Mouse (Mus musculus): ENCODE results near the gene Etl4.

Etl4 gene

DNA sequence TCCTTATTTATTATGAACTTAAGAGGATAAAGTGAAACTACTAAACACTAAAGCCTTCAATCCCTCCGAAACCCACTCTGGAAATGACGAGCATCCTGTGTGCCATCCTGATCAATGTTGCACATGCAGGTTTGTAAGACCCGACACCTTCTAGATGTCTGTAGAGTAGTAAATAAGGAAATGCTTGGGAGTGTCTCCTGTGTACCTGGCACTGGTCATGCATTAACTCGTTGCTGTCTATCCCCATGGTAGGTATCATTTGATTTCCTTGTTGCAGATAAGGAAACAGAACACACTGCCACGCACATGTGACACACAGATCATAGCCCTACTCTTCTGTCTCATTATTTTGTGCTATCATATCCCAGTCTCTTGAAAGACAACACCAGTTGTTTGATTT is 851.7 kb downstream of the Etl4 start:
- no peak for ATAC-seq (ENCODE audit: low TSS enrichment)

DNA sequence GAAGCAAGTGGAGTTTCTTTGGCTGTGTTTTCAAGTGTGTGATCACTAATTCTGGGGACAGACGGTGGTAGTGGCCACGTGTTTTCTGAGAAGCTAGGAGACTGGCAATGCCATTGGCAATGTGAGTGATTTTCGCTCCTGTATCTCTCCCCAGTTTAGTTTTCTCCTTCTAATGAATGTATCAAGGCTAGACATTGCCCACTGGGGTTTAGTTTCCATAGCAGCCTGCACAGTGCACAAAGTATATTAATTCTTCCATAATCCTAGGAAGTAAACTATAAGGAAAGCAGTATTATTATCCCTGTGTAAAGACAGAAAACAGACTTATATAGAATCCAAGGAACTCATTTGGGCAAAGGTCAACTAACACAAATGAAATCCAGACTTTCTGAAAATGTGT is 852.2 kb downstream of the Etl4 start:
- no peak for ATAC-seq (ENCODE audit: low TSS enrichment)

DNA sequence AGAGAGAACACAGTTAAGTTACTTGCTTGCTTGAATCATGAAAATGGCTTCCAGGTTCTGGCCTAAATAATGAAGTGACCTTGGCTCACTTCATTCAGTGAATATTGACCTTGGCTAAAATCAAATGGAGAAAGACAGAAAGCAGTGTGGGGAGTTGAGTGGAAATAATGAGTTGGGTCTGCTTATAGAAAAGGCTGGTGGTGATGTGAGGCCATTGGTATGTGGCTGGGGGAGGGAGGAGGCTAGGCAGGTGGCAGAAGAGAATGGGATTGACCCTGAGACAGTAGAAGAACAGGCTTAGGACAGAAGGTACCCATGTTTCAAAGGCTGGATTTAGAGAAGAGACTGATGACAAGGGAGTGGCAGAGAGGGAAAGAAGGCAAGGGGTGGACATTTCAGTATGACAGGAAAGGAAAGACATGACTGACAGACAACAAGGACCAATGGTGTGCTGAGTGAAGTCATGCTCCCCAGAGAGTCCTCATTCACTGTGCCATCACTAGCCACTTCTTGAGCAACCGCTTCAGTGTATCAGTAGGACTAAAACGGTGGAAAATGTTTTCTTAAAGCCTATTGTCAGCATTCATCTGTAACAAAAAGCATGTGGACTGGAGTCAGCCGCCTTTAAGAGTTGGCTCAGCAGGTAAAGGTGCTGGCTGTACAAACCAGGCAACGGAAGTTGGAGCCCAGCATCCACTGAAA is 854.1 kb downstream of the Etl4 start:
- no peak for ATAC-seq (ENCODE audit: low TSS enrichment)

DNA sequence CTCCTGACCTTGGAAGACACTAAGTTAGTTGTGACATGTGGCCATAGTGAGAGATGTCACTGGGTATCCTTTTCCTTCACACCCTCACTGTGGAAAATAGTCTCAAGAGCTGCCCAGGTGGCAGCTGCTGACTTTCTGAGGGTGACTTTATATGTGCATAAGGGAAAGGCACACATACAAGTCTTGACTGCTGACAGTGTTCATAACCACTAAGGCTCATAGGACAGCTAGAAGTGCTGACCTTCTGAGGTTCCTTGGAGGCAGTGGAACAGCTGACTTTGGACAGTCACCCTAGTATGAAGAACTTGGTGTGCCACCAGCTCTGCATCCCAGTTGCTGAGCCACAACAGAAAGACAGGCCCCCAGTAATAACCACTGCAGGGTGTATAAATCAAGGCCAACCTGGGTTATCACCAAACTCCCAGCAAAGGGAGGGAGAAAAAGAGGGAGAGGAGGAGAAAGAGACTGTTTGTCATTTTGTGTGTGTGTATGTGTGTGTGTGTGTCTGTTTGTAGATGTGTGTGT is 855.0 kb downstream of the Etl4 start:
- ATAC-seq (ENCODE audit: low TSS enrichment) = no peak

DNA sequence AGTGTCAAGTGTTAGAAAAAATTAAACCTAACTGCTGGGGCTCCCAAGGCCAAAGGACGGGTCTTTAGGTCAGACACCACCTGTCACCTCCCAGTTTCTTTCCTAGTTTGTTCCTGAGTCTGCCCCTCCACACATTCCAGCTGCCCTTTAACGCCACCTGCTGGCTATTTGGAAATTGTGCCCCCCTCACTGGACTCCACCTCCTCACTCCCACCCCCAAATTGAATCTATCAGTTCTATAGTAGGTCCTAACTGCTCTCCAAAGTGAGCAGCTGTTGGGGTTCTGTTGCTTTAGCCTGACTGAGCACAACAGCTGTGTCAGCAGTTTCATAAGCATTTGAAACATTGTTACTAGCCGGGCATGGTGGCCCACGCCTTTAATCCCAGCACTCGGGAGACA is 859.1 kb downstream of the Etl4 start:
- ATAC-seq (ENCODE audit: low TSS enrichment) = no peak

DNA sequence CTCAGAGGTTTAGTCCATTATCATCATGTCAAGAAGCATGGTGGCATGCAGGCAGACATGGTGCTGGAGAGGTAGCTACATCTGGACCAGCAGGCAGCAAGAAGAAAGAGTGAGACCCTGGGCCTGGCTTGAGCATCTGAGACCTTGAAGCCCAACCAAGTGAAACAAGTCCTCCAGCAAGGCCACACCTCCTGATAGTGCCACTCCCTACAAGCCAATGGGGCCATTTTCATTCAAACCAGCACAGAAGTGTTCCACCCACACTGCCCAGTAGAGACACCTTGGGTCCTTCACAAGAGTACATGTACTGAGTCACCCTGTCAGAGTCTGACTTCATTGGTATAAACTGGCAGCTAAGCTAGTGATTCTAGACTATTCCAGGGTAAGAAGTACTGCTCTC is 860.6 kb downstream of the Etl4 start:
- no peak for ATAC-seq (ENCODE audit: low TSS enrichment)

DNA sequence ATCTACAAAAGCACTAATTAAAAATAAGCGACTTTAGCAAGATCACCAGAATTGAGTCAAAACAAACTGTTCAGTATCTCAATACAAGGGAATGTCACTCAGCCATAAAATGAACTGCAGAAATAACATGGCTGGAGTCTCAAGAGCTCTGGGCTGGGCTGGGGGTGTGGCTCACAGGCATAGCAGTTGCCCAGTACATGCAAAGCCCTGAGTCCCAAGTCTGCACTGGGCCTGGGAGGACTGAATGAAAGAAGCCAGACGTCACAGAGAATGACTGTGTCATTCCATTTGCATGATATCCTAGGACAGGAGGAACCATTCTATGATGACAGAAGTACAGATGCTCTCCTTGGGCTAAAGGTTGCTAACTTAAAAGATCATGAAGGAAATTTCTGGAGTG is 864.9 kb downstream of the Etl4 start:
- ATAC-seq (ENCODE audit: low TSS enrichment) = no peak

DNA sequence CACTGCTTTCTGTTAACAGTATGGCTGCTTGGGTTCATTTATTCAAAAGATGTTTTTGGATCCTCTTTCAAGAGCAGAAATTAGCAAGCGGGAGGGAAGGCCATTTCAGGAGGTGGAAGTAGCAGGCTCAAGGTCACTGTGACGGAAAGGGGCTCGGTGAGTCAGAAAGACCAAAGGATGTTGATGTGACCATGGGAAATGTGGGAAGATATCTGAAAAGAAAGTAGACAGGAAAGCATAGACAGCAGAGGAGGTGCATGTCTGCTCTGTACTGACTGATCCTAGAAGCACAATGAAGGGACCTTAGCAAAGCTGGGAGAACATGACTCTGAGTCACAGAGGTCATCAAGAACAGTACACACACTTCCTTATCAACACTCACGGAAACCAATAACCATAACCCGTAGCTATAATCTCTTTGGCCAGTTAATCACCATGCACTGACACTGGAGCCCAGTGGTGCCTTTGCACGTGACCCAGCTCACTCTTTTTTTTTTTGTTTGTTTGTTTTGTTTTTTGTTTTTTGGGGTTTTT is 866.7 kb downstream of the Etl4 start:
- no peak for ATAC-seq (ENCODE audit: low TSS enrichment)

DNA sequence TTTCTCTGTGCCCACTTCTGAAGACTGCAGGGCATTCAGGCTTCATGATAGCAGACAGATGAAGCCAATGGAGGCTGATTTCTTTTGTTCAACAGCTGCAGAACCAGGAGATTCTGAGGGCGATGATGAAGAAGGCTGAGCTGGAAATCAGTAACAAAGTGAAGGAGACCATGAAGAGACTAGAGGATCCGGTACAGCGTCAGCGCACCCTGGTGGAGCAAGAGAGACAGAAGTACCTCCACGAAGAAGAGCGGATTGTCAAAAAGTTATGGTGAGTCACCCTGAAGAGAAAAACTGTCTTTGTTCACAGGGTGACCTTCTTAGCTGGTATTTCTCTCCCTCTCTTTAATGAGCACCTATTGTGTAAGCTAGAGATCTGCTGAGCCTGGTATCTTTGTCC is 868.4 kb downstream of the Etl4 start:
- peak; percentile 53; the same call in 1 of the 2 replicates for ATAC-seq (ENCODE audit: low TSS enrichment)

DNA sequence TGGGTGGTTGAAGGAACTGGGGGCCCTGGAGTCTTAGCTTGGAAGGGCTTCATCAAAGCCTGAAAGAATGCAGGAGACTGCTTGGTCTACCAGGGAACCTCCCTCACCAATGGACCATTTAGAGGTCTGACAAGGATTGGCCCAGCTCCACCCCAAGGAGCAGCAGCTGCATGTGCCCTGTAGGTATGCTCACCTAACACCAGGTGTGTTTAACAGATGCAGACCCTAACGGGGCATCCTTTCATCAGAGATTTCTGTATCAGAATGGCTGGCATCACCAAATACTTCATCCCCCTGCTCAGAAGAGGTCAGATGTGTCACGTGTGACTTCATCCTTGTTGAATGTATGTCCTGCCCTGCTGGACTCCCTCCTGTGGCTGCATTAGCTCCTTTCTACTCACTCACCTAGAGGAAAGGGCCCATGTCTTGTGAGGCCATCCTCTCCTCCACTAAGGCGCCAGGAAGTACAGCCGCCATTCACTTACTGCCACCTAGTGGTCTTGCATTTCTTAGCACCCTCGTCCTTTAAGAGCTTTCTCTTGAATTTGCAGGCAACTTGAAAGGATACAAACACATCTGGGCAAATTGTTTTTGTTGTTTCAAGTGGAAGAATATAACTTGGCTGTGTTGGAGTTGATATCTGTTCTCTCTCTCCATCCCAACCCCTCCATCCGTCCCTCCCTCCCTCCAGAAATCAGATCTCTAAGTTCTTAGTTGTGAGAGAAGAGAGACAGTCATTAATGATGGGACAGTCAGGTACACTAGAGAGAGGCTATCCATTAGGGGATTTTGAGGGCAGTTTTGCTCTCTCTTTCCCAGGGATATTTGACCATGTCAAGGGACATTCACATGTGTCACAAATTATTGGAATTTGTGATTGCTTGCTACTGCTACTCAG is 870.2 kb downstream of the Etl4 start:
- peak; percentile 85 for ATAC-seq (ENCODE audit: low TSS enrichment)

DNA sequence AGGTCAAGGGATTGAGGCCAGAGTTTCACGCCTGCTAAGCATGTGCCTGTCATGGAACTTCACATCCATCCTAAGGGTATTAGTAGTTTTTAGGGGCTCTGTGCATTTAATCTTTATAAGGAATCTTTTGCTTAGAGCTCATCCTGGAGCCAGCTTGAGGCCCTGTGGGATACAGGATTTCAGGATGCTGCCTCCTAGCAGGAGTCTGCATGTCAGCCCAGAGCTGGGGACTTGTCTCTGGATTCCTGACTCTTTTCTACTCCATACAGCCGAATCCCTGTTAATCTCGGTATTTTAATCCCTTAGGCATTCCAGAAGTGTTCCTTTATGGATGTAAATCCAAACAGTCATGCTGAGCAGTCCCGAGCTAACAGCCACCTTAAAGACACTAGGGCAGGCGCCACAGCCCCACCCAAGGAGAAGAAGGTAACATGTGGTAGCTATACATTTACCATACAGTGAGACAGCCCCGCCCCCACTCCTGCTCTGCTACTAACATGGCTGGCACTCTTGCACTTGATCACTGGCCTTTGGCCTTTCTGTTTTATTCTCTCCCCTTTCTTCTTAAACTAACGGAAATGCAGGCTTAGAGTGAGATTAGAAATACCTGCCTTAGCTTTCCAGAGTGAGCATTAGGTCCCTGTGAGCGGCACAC is 891.8 kb downstream of the Etl4 start:
- no peak for ATAC-seq (ENCODE audit: low TSS enrichment)

DNA sequence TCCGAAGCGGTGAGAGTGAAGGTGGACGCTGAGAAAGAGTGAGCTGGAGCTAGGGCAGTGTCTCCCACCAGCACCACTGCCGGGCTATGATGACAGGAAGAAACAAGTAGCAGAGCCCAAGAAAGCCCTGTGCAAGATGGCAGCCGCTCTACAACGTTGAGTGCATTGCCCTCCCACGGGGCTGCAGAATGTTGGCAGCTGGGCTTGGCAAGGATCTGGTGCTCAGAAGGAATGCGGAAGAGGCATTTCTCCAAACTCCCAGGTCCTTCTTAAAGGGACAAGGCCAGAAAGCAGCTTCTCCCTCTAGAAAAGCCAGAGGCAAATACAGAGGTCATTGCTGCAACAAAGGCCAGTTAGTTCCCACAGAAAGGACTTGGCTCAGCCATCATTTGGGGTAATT is 901.9 kb downstream of the Etl4 start:
- ATAC-seq (ENCODE audit: low TSS enrichment) = peak; percentile 62

DNA sequence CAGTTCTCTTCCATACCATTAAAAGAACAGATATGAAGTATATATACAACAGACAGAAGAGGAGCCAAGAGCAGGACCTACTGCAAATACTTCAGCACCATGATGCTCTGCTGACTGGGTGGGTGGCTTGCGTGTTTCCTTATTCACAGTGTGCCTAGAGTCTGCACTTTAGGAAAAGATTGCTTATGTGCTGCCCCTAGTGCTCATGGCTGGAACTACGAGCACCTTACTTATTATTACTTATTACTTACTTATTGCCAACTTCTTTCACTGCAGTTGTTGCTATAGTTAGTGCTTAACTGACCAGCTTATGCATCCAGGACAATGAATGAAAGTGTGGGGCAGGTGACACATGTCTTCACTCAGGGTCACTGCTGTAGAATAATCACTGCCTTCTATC is 904.4 kb downstream of the Etl4 start:
- no peak for ATAC-seq (ENCODE audit: low TSS enrichment)

DNA sequence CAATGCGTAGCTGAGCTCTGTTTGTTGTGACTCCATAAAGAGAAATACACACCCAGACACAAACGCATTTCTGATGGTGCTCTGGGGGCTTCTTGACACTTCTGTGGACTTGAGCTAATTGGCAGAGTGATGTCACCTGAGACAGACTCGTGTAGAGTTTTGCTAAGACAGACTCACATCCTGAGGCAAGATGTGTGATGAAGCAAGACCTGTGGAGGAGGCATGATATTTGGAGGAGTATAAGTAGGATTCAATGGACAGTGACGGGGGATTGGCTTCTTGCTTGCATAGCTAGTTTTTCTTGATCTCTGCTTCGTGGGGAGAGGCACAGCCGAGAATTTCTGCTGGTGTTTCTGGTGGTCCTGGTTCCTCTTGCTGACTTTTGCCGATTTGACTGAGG is 908.6 kb downstream of the Etl4 start:
- no peak for ATAC-seq (ENCODE audit: low TSS enrichment)

DNA sequence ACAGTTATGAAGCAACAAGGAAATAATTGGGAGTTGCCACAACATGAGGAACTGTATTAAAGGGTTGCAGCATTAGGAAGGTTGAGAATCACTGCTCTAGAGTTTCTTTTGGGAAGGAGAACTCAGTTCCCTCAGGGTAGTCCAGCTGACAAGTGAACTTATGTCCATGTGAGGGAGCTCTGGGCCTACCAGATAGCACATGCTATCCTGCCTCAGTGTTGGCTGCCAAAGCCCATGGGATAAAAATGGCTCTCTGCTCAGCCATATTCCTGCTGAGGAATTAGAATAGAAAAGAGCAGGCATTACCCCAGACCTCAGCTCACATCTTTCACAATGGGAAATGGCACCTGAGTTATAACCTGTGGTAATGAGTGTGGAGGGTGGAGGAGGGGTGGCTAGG is 916.7 kb downstream of the Etl4 start:
- ATAC-seq (ENCODE audit: low TSS enrichment) = 0 out of 2 replicates have a peak, but pooled peaks have one; percentile 55

DNA sequence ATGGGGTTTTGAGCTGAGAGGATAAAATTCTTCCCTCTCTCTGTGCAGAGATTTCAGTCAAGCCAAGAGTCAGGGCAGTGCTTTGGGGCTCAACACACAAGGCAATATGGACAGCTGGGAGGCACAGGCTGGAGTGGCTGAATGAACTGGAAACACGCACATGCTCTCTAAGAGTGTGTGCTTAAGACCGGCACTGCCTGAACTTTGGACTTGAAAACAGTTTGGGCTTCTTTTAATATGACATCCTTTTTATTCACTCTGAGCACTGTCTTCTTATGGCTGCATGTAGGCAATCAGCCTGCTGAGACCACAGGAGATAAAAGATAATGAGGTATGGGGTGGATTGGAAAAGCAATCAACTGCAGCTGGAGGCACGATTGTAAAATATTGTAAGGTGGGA is 921.3 kb downstream of the Etl4 start:
- ATAC-seq (ENCODE audit: low TSS enrichment) = no peak

DNA sequence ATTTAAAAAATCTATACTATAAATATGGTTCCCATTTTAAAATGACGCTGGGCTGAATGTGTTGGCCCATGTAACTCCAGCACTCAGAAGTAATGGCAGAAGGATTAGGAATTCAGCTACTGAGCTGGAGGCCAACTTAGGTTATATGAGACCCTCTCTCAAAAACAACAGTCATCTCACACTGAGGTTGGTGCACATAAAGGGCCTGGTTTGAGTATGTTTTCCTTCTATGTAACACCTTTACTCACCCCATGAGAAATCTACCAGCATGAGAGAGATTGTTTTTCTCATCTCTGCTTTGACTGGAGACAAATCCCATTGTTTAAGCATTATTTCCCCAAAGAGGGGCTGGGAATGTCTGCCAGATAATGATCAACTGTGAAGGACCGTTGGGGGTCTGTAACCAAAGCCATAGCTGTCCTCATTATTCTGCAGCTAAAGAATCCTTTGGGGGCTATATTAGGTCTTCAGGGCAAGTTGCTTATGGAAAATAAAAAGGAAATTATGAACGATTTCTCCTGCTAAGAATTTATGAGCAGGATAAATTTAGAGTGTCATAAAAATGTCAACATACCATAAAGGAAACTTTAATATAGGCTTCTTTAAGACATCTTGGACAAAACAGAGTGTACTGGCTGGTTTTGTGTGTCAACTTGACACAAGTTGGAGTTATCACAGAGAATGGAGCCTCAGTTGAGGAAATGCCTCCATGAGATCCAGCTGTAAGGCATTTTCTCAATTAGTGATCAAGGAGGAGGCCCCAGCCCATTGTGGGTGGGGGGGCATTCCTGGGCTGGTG is 922.2 kb downstream of the Etl4 start:
- ATAC-seq (ENCODE audit: low TSS enrichment) = no peak

DNA sequence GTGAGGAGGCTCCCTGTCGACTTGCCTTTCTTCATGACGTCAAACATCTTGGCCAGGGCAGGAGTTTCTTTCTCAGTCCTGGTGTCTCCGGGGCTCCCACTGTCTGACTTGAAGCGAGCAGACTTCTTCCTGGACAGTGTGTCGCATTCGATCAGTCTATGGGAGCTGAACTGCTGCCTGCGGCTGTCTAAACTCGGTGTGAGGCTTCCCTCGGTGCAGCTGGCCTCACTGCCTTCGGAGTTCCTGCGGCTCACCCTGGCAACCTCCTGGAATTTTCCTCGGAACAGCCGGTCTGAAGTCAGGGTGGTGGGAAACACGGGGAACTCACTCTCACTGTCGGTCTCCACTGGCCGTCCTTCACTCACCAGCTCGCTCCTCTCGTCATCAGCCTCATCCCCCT is 939.8 kb downstream of the Etl4 start:
- ATAC-seq (ENCODE audit: low TSS enrichment) = peak; percentile 20; the same call in 1 of the 2 replicates

All from frontal cortex, adult (tissue).